Comparison of ENCODE assay signal across 23 mouse cellular contexts in genomic region chr9:46314921-46315320, GRCm38 (mm10). TPM values are rescaled to one million over a fixed set of nuclear protein-coding genes. Genes with fewer than 3 reads are reported as not detected.
A peak's percentile ranks its signal among the peaks of the same experiment; 100 is the strongest.
DNase-seq lines count a peak whose midpoint lies in the region; ATAC-seq and TF ChIP-seq lines count a peak whose summit lies in the region.
"Had no signal": no experiment of that assay in that cellular context is flagged by ENCODE, and none has a peak within 500 bp of the region (broad histone marks: within the 10 kb centered on the region; RNA-seq: fewer than 3 reads in every experiment).

No protein-coding gene starts in this region.

- peak; percentile 25; the same call in 1 of the 2 replicates for ATAC-seq in hindbrain, embryonic 11.5 days (ENCODE audit: low FRiP score)
- no peak for ATAC-seq in hindbrain, embryonic 14.5 days (ENCODE audit: low FRiP score)
- ATAC-seq in forebrain, postnatal 0 days = no peak
- ATAC-seq in neural tube, embryonic 15.5 days (ENCODE audit: low FRiP score) = 0 out of 2 replicates have a peak, but pooled peaks have one; percentile 15

- H3K27me3 ChIP-seq in hindbrain, embryonic 11.5 days (ENCODE audit: control insufficient read depth, insufficient read depth, low read length) = no peaks in the 10 kb centered on the region
- no peaks in the 10 kb centered on the region for H3K27me3 ChIP-seq in hindbrain, embryonic 14.5 days (ENCODE audit: control insufficient read depth, insufficient read depth, low read length)
- no peaks in the 10 kb centered on the region for H3K27me3 ChIP-seq in forebrain, postnatal 0 days (ENCODE audit: insufficient read depth, low read length)
- no peaks in the 10 kb centered on the region for H3K27me3 ChIP-seq in neural tube, embryonic 15.5 days (replicated peaks)
- H3K27me3 ChIP-seq: limb, embryonic 13.5 days; stomach, embryonic 15.5 days had no signal

- H3K9me3 ChIP-seq in hindbrain, embryonic 11.5 days (ENCODE audit: control insufficient read depth, low read length) = no peaks in the 10 kb centered on the region; the same call in 1 of the 2 replicates
- H3K9me3 ChIP-seq in hindbrain, embryonic 14.5 days (ENCODE audit: control insufficient read depth, low read length) = no peaks in the 10 kb centered on the region
- H3K9me3 ChIP-seq in forebrain, postnatal 0 days (ENCODE audit: low read length) = no peaks in the 10 kb centered on the region
- H3K9me3 ChIP-seq in neural tube, embryonic 15.5 days (replicated peaks) = no peaks in the 10 kb centered on the region
- H3K9me3 ChIP-seq: heart, embryonic 15.5 days; liver, embryonic 15.5 days; stomach, embryonic 15.5 days had no signal

- 49% methylated on average over 2 of the region's 2 CpGs for WGBS in hindbrain, embryonic 11.5 days
- 40% methylated on average over 2 of the region's 2 CpGs for WGBS in hindbrain, embryonic 14.5 days
- 48% methylated on average over 2 of the region's 2 CpGs for WGBS in forebrain, postnatal 0 days
- WGBS in neural tube, embryonic 15.5 days = 43% methylated on average over 2 of the region's 2 CpGs

- no peak overlapping the region for H3K9ac ChIP-seq in hindbrain, embryonic 11.5 days (ENCODE audit: low read depth, low read length)
- H3K9ac ChIP-seq in hindbrain, embryonic 14.5 days = no peak overlapping the region
- H3K9ac ChIP-seq in forebrain, postnatal 0 days = no peak overlapping the region
- no peak overlapping the region for H3K9ac ChIP-seq in neural tube, embryonic 15.5 days (replicated peaks)
- H3K9ac ChIP-seq: heart, embryonic 15.5 days; limb, embryonic 13.5 days; liver, embryonic 15.5 days; stomach, embryonic 15.5 days had no signal

- TF ChIP-seq CTCF in forebrain, postnatal 0 days (IDR thresholded peaks at IDR 0.05; ENCODE audit: low read depth) = no peak; the same call in 1 of the 2 replicates

- DNase-seq in hindbrain, embryonic 11.5 days (ENCODE audit: low spot score) = no peak
- no peak for DNase-seq in hindbrain, embryonic 14.5 days (ENCODE audit: low spot score)
- peak; percentile 56 for DNase-seq in retina, embryonic 14.5 days (ENCODE audit: low spot score)
- DNase-seq in retina, postnatal 1 day = no peak
- peak; percentile 27 for DNase-seq in forebrain, postnatal 0 days
- no peak for DNase-seq in ovary, postnatal 10 days (ENCODE audit: low spot score)
- no peak for DNase-seq in urinary bladder, adult 2 months (ENCODE audit: low spot score)

- no peak overlapping the region for H3K27ac ChIP-seq in hindbrain, embryonic 11.5 days (ENCODE audit: low read depth, low read length)
- H3K27ac ChIP-seq in hindbrain, embryonic 14.5 days = no peak overlapping the region
- no peak overlapping the region for H3K27ac ChIP-seq in forebrain, postnatal 0 days (ENCODE audit: low read depth, low read length)
- H3K27ac ChIP-seq in neural tube, embryonic 15.5 days (replicated peaks) = no peak overlapping the region
- H3K27ac ChIP-seq: heart, embryonic 15.5 days; kidney, postnatal 0 days; limb, embryonic 13.5 days; liver, embryonic 15.5 days; stomach, embryonic 15.5 days had no signal

- H3K4me3 ChIP-seq in hindbrain, embryonic 11.5 days (ENCODE audit: low read depth, low read length) = no peak overlapping the region
- H3K4me3 ChIP-seq in hindbrain, embryonic 14.5 days (replicated peaks; ENCODE audit: low read length) = no peak overlapping the region
- no peak overlapping the region for H3K4me3 ChIP-seq in forebrain, postnatal 0 days (ENCODE audit: low read depth, low read length)
- no peak overlapping the region for H3K4me3 ChIP-seq in neural tube, embryonic 15.5 days (replicated peaks)
- H3K4me3 ChIP-seq: erythroblast, embryonic 14.5 days; heart, embryonic 15.5 days; limb, embryonic 13.5 days; liver, embryonic 15.5 days; myocyte; stomach, embryonic 15.5 days had no signal

- H3K4me2 ChIP-seq in hindbrain, embryonic 11.5 days (replicated peaks; ENCODE audit: low read depth, low read length) = no peak overlapping the region
- H3K4me2 ChIP-seq in hindbrain, embryonic 14.5 days (replicated peaks) = no peak overlapping the region
- no peak overlapping the region for H3K4me2 ChIP-seq in forebrain, postnatal 0 days (ENCODE audit: low read depth)
- H3K4me2 ChIP-seq in neural tube, embryonic 15.5 days = no peak overlapping the region
- H3K4me2 ChIP-seq: heart, embryonic 15.5 days; limb, embryonic 13.5 days; liver, embryonic 15.5 days; stomach, embryonic 15.5 days had no signal

- H3K36me3 ChIP-seq in hindbrain, embryonic 11.5 days (ENCODE audit: control insufficient read depth, insufficient read depth, low read length) = no peaks in the 10 kb centered on the region
- no peaks in the 10 kb centered on the region for H3K36me3 ChIP-seq in hindbrain, embryonic 14.5 days (replicated peaks; ENCODE audit: control insufficient read depth, insufficient read depth)
- H3K36me3 ChIP-seq in forebrain, postnatal 0 days (ENCODE audit: insufficient read depth) = no peaks in the 10 kb centered on the region
- no peaks in the 10 kb centered on the region for H3K36me3 ChIP-seq in neural tube, embryonic 15.5 days
- H3K36me3 ChIP-seq: heart, embryonic 15.5 days; limb, embryonic 13.5 days; liver, embryonic 15.5 days; stomach, embryonic 15.5 days had no signal

- H3K4me1 ChIP-seq in hindbrain, embryonic 11.5 days (replicated peaks; ENCODE audit: control insufficient read depth, insufficient read depth, low read length) = peaks cover 13% of the 10 kb centered on the region
- H3K4me1 ChIP-seq in hindbrain, embryonic 14.5 days (replicated peaks; ENCODE audit: control insufficient read depth, insufficient read depth, low read length) = peaks cover 21% of the 10 kb centered on the region
- H3K4me1 ChIP-seq in forebrain, postnatal 0 days (ENCODE audit: insufficient read depth) = peaks cover 19% of the 10 kb centered on the region
- peaks cover 34% of the 10 kb centered on the region for H3K4me1 ChIP-seq in neural tube, embryonic 15.5 days
- H3K4me1 ChIP-seq: heart, embryonic 15.5 days; liver, embryonic 15.5 days; stomach, embryonic 15.5 days had no signal

RNA-seq across cellular contexts. Expression of gene 4931429L15Rik, which starts 4.9 kb away (rescaled TPM):
- 0.15 TPM in 1 of 2 replicates, not detected in the other for polyA plus RNA-seq in hindbrain, embryonic 11.5 days (2014; fragmentation: Nextera tagmentation; extraction: Ambion mirVana)
- polyA plus RNA-seq in hindbrain, embryonic 14.5 days (2014; fragmentation: Nextera tagmentation; extraction: Ambion mirVana) = not detected in 2 replicates
- not detected in 2 replicates for total RNA-seq in forebrain, postnatal 0 days (2014; rRNA removed)
- polyA plus RNA-seq in forebrain, postnatal 0 days (2015; fragmentation: Nextera tagmentation; extraction: Ambion mirVana) = not detected in 2 replicates
- not detected in 2 replicates for polyA plus RNA-seq in neural tube, embryonic 15.5 days (2015; fragmentation: Nextera tagmentation; extraction: Ambion mirVana)
- polyA plus RNA-seq in urinary bladder, adult 2 months (2012; rRNA removed) = not detected in 2 replicates
- total RNA-seq: ES-E14; granulocyte monocyte progenitor cell, adult 5-6 weeks; hematopoietic stem cell, adult 5-6 weeks; left cerebral cortex, postnatal 10 days; megakaryocyte, adult 5-6 weeks had no signal
- polyA plus RNA-seq: C2C12; erythroblast, embryonic 14.5 days; heart, embryonic 15.5 days; kidney, postnatal 0 days; limb, embryonic 13.5 days; liver, embryonic 15.5 days; lung, postnatal 0 days; myocyte; spleen, adult 2 months; stomach, embryonic 15.5 days had no signal

RNA-seq across cellular contexts. Expression of gene Bud13, which starts 32.1 kb away (rescaled TPM):
- polyA plus RNA-seq in hindbrain, embryonic 11.5 days (2014; fragmentation: Nextera tagmentation; extraction: Ambion mirVana) = 22.4 and 25.0 TPM in 2 replicates
- polyA plus RNA-seq in hindbrain, embryonic 14.5 days (2014; fragmentation: Nextera tagmentation; extraction: Ambion mirVana) = 15.1 and 16.0 TPM in 2 replicates
- 13.5 and 14.7 TPM in 2 replicates for total RNA-seq in forebrain, postnatal 0 days (2014; rRNA removed)
- polyA plus RNA-seq in forebrain, postnatal 0 days (2015; fragmentation: Nextera tagmentation; extraction: Ambion mirVana) = 11.5 and 12.8 TPM in 2 replicates
- 14.5 and 16.4 TPM in 2 replicates for polyA plus RNA-seq in neural tube, embryonic 15.5 days (2015; fragmentation: Nextera tagmentation; extraction: Ambion mirVana)
- polyA plus RNA-seq in urinary bladder, adult 2 months (2012; rRNA removed) = 9.8 and 9.9 TPM in 2 replicates

RNA-seq across cellular contexts. Expression of gene Zpr1, which starts 42.1 kb away (rescaled TPM):
- 65.7 and 69.6 TPM in 2 replicates for polyA plus RNA-seq in hindbrain, embryonic 11.5 days (2014; fragmentation: Nextera tagmentation; extraction: Ambion mirVana)
- 54.3 and 55.3 TPM in 2 replicates for polyA plus RNA-seq in hindbrain, embryonic 14.5 days (2014; fragmentation: Nextera tagmentation; extraction: Ambion mirVana)
- total RNA-seq in forebrain, postnatal 0 days (2014; rRNA removed) = 34.3 and 44.1 TPM in 2 replicates
- polyA plus RNA-seq in forebrain, postnatal 0 days (2015; fragmentation: Nextera tagmentation; extraction: Ambion mirVana) = 49.1 and 56.0 TPM in 2 replicates
- 56.5 and 57.1 TPM in 2 replicates for polyA plus RNA-seq in neural tube, embryonic 15.5 days (2015; fragmentation: Nextera tagmentation; extraction: Ambion mirVana)
- polyA plus RNA-seq in urinary bladder, adult 2 months (2012; rRNA removed) = 30.3 and 33.5 TPM in 2 replicates

RNA-seq across cellular contexts. Expression of gene Apoa5, which starts 46.5 kb away (rescaled TPM):
- not detected in 2 replicates for polyA plus RNA-seq in hindbrain, embryonic 11.5 days (2014; fragmentation: Nextera tagmentation; extraction: Ambion mirVana)
- polyA plus RNA-seq in hindbrain, embryonic 14.5 days (2014; fragmentation: Nextera tagmentation; extraction: Ambion mirVana) = not detected in 2 replicates
- not detected in 2 replicates for total RNA-seq in forebrain, postnatal 0 days (2014; rRNA removed)
- not detected in 2 replicates for polyA plus RNA-seq in forebrain, postnatal 0 days (2015; fragmentation: Nextera tagmentation; extraction: Ambion mirVana)
- not detected in 2 replicates for polyA plus RNA-seq in neural tube, embryonic 15.5 days (2015; fragmentation: Nextera tagmentation; extraction: Ambion mirVana)
- not detected in 2 replicates for polyA plus RNA-seq in urinary bladder, adult 2 months (2012; rRNA removed)
- total RNA-seq: granulocyte monocyte progenitor cell, adult 5-6 weeks; hematopoietic stem cell, adult 5-6 weeks; left cerebral cortex, postnatal 10 days had no signal
- polyA plus RNA-seq: C2C12; erythroblast, embryonic 14.5 days; heart, embryonic 15.5 days; limb, embryonic 13.5 days; myocyte had no signal

Comparison
In these comparisons a context has a peak if more than half of its experiments do, and no peak if none do; other contexts are left out.
1. ATAC-seq: peak in hindbrain, embryonic 11.5 days (single experiment) and neural tube, embryonic 15.5 days (single experiment); none in hindbrain, embryonic 14.5 days (single experiment) and forebrain, postnatal 0 days (single experiment).
2. DNase-seq: peak in retina, embryonic 14.5 days (single experiment) and forebrain, postnatal 0 days (single experiment); none in hindbrain, embryonic 11.5 days (single experiment), hindbrain, embryonic 14.5 days (single experiment), retina, postnatal 1 day (single experiment), ovary, postnatal 10 days (single experiment) and urinary bladder, adult 2 months (single experiment).